Mouse (Mus musculus): ENCODE measurements around the gene Vps9d1. TPM values are rescaled to one million over a fixed set of nuclear protein-coding genes. Genes with fewer than 3 reads are reported as not detected.
A peak's percentile ranks its signal among the peaks of the same experiment; 100 is the strongest.

Gene Vps9d1
- polyA plus RNA-seq, 1 experiment from 2014 or later: 4.6 TPM

- Histone ChIP-seq H3K4me1 (replicated peaks) (peaks cover 40% of the 10 kb centered on the region), H3K9ac (peak overlapping the region; percentile 94), H3K4me3 (replicated peaks) (peak overlapping the region; percentile 98), H3K36me3 (replicated peaks) (peaks cover 38% of the 10 kb centered on the region), H3K27me3 (no peaks in the 10 kb centered on the region), H3K27ac (replicated peaks) (peak overlapping the region; percentile 88), H3K4me2 (peak overlapping the region; percentile 97), H3K9me3 (replicated peaks) (no peaks in the 10 kb centered on the region)
- peak; percentile 35 for ATAC-seq (ENCODE audit: insufficient read depth)
- under 1% methylated on average over 40 of the region's 40 CpGs for WGBS (ENCODE audit: insufficient replicate concordance)
These were observed 573 bp downstream of the Vps9d1 start for GRCm38 (mm10) chr8:123253451-123254098.

- no peak for ATAC-seq (ENCODE audit: insufficient read depth)
- WGBS (ENCODE audit: insufficient replicate concordance): 49% methylated on average over 4 of the region's 4 CpGs
- peak overlapping the region; percentile 98 for H3K4me3 ChIP-seq (replicated peaks)
- peak overlapping the region; percentile 97 for H3K4me2 ChIP-seq
- H3K27ac ChIP-seq (replicated peaks): peak overlapping the region; percentile 88
- peaks cover 32% of the 10 kb centered on the region for H3K36me3 ChIP-seq (replicated peaks)
- no peaks in the 10 kb centered on the region for H3K27me3 ChIP-seq
- H3K9me3 ChIP-seq (replicated peaks): no peaks in the 10 kb centered on the region
- peaks cover 40% of the 10 kb centered on the region for H3K4me1 ChIP-seq (replicated peaks)
- H3K9ac ChIP-seq: peak overlapping the region; percentile 94
These were observed 1.2 kb downstream of the Vps9d1 start for GRCm38 (mm10) chr8:123252925-123253324.

- Histone ChIP-seq H3K9me3 (replicated peaks) (no peaks in the 10 kb centered on the region), H3K4me1 (replicated peaks) (peaks cover 34% of the 10 kb centered on the region), H3K4me2 (no peak overlapping the region), H3K27ac (replicated peaks) (no peak overlapping the region), H3K9ac (no peak overlapping the region), H3K36me3 (replicated peaks) (peaks cover 31% of the 10 kb centered on the region), H3K27me3 (no peaks in the 10 kb centered on the region), H3K4me3 (replicated peaks) (no peak overlapping the region)
- 90% methylated on average over 5 of the region's 5 CpGs for WGBS (ENCODE audit: insufficient replicate concordance)
- ATAC-seq (ENCODE audit: insufficient read depth): no peak
These were observed 3.2 kb downstream of the Vps9d1 start for GRCm38 (mm10) chr8:123250940-123251339.

GRCm38 (mm10) chr8:123248596-123248995 is 5.6 kb downstream of the Vps9d1 start:
- Histone ChIP-seq H3K36me3 (replicated peaks) (peaks cover 37% of the 10 kb centered on the region), H3K9me3 (replicated peaks) (no peaks in the 10 kb centered on the region), H3K4me1 (replicated peaks) (peaks cover 28% of the 10 kb centered on the region), H3K27ac (replicated peaks) (no peak overlapping the region), H3K4me2 (no peak overlapping the region), H3K4me3 (replicated peaks) (no peak overlapping the region), H3K27me3 (no peaks in the 10 kb centered on the region), H3K9ac (no peak overlapping the region)
- WGBS (ENCODE audit: insufficient replicate concordance): 67% methylated on average over 8 of the region's 8 CpGs
- ATAC-seq (ENCODE audit: insufficient read depth): no peak

GRCm38 (mm10) chr8:123247748-123248147 is 6.4 kb downstream of the Vps9d1 start:
- Histone ChIP-seq H3K4me2 (no peak overlapping the region), H3K4me3 (replicated peaks) (no peak overlapping the region), H3K27me3 (no peaks in the 10 kb centered on the region), H3K27ac (replicated peaks) (no peak overlapping the region), H3K9me3 (replicated peaks) (no peaks in the 10 kb centered on the region), H3K9ac (no peak overlapping the region), H3K4me1 (replicated peaks) (peaks cover 25% of the 10 kb centered on the region), H3K36me3 (replicated peaks) (peaks cover 40% of the 10 kb centered on the region)
- no peak for ATAC-seq (ENCODE audit: insufficient read depth)
- 85% methylated on average over 6 of the region's 6 CpGs for WGBS (ENCODE audit: insufficient replicate concordance)

- Histone ChIP-seq H3K4me3 (replicated peaks) (no peak overlapping the region), H3K36me3 (replicated peaks) (peaks cover 37% of the 10 kb centered on the region), H3K27me3 (no peaks in the 10 kb centered on the region), H3K9me3 (replicated peaks) (no peaks in the 10 kb centered on the region), H3K9ac (no peak overlapping the region), H3K27ac (replicated peaks) (no peak overlapping the region), H3K4me1 (replicated peaks) (peaks cover 18% of the 10 kb centered on the region), H3K4me2 (no peak overlapping the region)
- WGBS (ENCODE audit: insufficient replicate concordance): 79% methylated on average over 12 of the region's 12 CpGs
- ATAC-seq (ENCODE audit: insufficient read depth): no peak
These were observed 8.6 kb downstream of the Vps9d1 start for GRCm38 (mm10) chr8:123245543-123245942.

GRCm38 (mm10) chr8:123244382-123244781 is 9.8 kb downstream of the Vps9d1 start:
- no peak overlapping the region for H3K4me2 ChIP-seq
- WGBS (ENCODE audit: insufficient replicate concordance): 58% methylated on average over 4 of the region's 4 CpGs
- peaks cover 34% of the 10 kb centered on the region for H3K36me3 ChIP-seq (replicated peaks)
- H3K27ac ChIP-seq (replicated peaks): no peak overlapping the region
- no peak overlapping the region for H3K9ac ChIP-seq
- ATAC-seq (ENCODE audit: insufficient read depth): peak; percentile 19
- no peak overlapping the region for H3K4me3 ChIP-seq (replicated peaks)
- peaks cover 18% of the 10 kb centered on the region for H3K4me1 ChIP-seq (replicated peaks)
- H3K9me3 ChIP-seq (replicated peaks): no peaks in the 10 kb centered on the region
- no peaks in the 10 kb centered on the region for H3K27me3 ChIP-seq

- ATAC-seq (ENCODE audit: insufficient read depth): peak; percentile 13; the same call in 1 of the 2 replicates
- WGBS (ENCODE audit: insufficient replicate concordance): 66% methylated on average over 11 of the region's 11 CpGs
These were observed 11.1 kb downstream of the Vps9d1 start for GRCm38 (mm10) chr8:123243053-123243452.

GRCm38 (mm10) chr8:123242107-123242923 is 11.8 kb downstream of the Vps9d1 start:
- Histone ChIP-seq H3K9me3 (replicated peaks) (no peaks in the 10 kb centered on the region), H3K27me3 (no peaks in the 10 kb centered on the region), H3K9ac (no peak overlapping the region), H3K4me2 (no peak overlapping the region), H3K4me1 (replicated peaks) (peaks cover 18% of the 10 kb centered on the region), H3K4me3 (replicated peaks) (no peak overlapping the region), H3K36me3 (replicated peaks) (peaks cover 27% of the 10 kb centered on the region), H3K27ac (replicated peaks) (0 out of 2 replicates have a peak overlapping the region, but pooled peaks have one; percentile 14)
- 62% methylated on average over 7 of the region's 7 CpGs for WGBS (ENCODE audit: insufficient replicate concordance)
- ATAC-seq (ENCODE audit: insufficient read depth): 0 out of 2 replicates have a peak, but pooled peaks have one; percentile 19

More at GRCm38 (mm10) chr8:123243053-123243452, 11.1 kb downstream of the Vps9d1 start:
- Histone ChIP-seq H3K4me1 (replicated peaks) (peaks cover 18% of the 10 kb centered on the region), H3K36me3 (replicated peaks) (peaks cover 34% of the 10 kb centered on the region), H3K9ac (no peak overlapping the region), H3K27me3 (no peaks in the 10 kb centered on the region), H3K4me3 (replicated peaks) (no peak overlapping the region), H3K4me2 (no peak overlapping the region), H3K9me3 (replicated peaks) (no peaks in the 10 kb centered on the region), H3K27ac (replicated peaks) (0 out of 2 replicates have a peak overlapping the region, but pooled peaks have one; percentile 14)

- H3K4me2 ChIP-seq: no peak overlapping the region
- no peak for ATAC-seq (ENCODE audit: insufficient read depth)
- H3K4me3 ChIP-seq (replicated peaks): no peak overlapping the region
- H3K9ac ChIP-seq: no peak overlapping the region
- no peak overlapping the region for H3K27ac ChIP-seq (replicated peaks)
- peaks cover 25% of the 10 kb centered on the region for H3K27me3 ChIP-seq
- H3K4me1 ChIP-seq (replicated peaks): peaks cover 40% of the 10 kb centered on the region
- WGBS (ENCODE audit: insufficient replicate concordance): 81% methylated on average over 10 of the region's 10 CpGs
- no peaks in the 10 kb centered on the region for H3K9me3 ChIP-seq (replicated peaks)
- 0 out of 2 replicates have a peak, but pooled peaks cover 5% of the 10 kb centered on the region for H3K36me3 ChIP-seq (replicated peaks)
These were observed 14.8 kb downstream of the Vps9d1 start for GRCm38 (mm10) chr8:123239398-123239797.

All from liver, embryonic 15.5 days (tissue).